ENCODE assay signal across 8 mouse cellular contexts in the genomic region with DNA sequence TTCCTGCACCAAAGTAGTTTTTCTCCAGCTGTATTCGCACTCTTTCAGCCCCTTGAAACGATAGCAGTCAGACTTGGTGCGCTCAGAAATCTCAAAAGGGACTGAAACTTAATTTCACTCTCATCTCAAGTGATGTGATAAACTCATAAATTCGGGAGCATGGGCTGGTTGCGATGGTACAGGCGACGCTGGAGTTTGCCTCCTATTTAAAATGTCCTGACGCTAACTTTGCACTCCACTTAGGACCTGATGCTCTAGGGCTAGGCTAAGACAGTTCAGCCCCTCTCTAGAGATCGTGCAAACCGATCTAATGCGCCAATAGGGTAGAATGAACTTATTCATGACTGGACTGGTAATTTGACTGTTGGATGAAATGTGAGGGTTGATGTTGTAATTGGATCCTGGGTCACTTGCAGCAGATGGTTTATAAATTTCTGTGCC. TPM values are rescaled to one million over a fixed set of nuclear protein-coding genes. Genes with fewer than 3 reads are reported as not detected.
DNase-seq lines count a peak whose midpoint lies in the region; ATAC-seq and TF ChIP-seq lines count a peak whose summit lies in the region.

No protein-coding gene starts in this region.

- in situ Hi-C loops in CH12.LX (cut with MboI; ENCODE audit: low pct_ligation_motif_present, low pct_unique_long_range_greater_than_20kb, low sequenced_read_pairs) = loop anchor here (5.0 kb wide), 1 partner anchor 50 kb away; the partner anchor contains the start of gene Carmil2

- peaks cover 64% of the 10 kb centered on the region for H3K79me2 ChIP-seq in CH12.LX (replicated peaks; ENCODE audit: control insufficient read depth, extremely low read depth, insufficient read depth, poor library complexity, severe bottlenecking)

- no peaks in the 10 kb centered on the region for H3K27me3 ChIP-seq in heart, embryonic 12.5 days (replicated peaks)
- H3K27me3 ChIP-seq in CH12.LX (replicated peaks) = no peaks in the 10 kb centered on the region
- no peaks in the 10 kb centered on the region for H3K27me3 ChIP-seq in embryonic facial prominence, embryonic 10.5 days (replicated peaks; ENCODE audit: low read depth, poor library complexity, severe bottlenecking)
- no peaks in the 10 kb centered on the region for H3K27me3 ChIP-seq in limb, embryonic 10.5 days (ENCODE audit: low read depth, poor library complexity, severe bottlenecking)
- no peaks in the 10 kb centered on the region for H3K27me3 ChIP-seq in neural tube, embryonic 11.5 days (ENCODE audit: control insufficient read depth, insufficient read depth, low read length)

- peaks cover 22% of the 10 kb centered on the region for H3K4me1 ChIP-seq in heart, embryonic 12.5 days (replicated peaks)
- H3K4me1 ChIP-seq in CH12.LX (ENCODE audit: control insufficient read depth in 1 of 2, insufficient read depth in 2 of 2) = peaks cover 4 to 47% of the 10 kb centered on the region in 2 experiments; a peak in 3 of 4 replicates
- H3K4me1 ChIP-seq in embryonic facial prominence, embryonic 10.5 days = peaks cover 29% of the 10 kb centered on the region
- peaks cover 28% of the 10 kb centered on the region for H3K4me1 ChIP-seq in limb, embryonic 10.5 days
- peaks cover 12% of the 10 kb centered on the region; the same call in 1 of the 2 replicates for H3K4me1 ChIP-seq in neural tube, embryonic 11.5 days (ENCODE audit: control insufficient read depth, insufficient read depth, low read length)

- DNase-seq in heart, postnatal 4 days = no peak
- DNase-seq in CH12.LX (ENCODE audit: extremely low read depth) = no peak
- DNase-seq in embryonic facial prominence, embryonic 10.5 days (ENCODE audit: low spot score) = peak; percentile 45
- no peak for DNase-seq in limb, embryonic 10.5 days (ENCODE audit: low spot score)
- peak; percentile 48 for DNase-seq in neural tube, embryonic 11.5 days (ENCODE audit: low spot score)
- DNase-seq in cerebellum, adult 11 months = no peak

- H3K9ac ChIP-seq in heart, embryonic 12.5 days = peak overlapping the region; percentile 99
- H3K9ac ChIP-seq in CH12.LX (ENCODE audit: insufficient read depth, low read depth) = peak overlapping the region; percentile 91
- H3K9ac ChIP-seq in neural tube, embryonic 11.5 days (ENCODE audit: low read length) = peak overlapping the region; percentile 97

- H3K9me3 ChIP-seq in heart, embryonic 12.5 days (replicated peaks) = no peaks in the 10 kb centered on the region
- no peaks in the 10 kb centered on the region for H3K9me3 ChIP-seq in CH12.LX (replicated peaks; ENCODE audit: low read length)
- no peaks in the 10 kb centered on the region for H3K9me3 ChIP-seq in embryonic facial prominence, embryonic 10.5 days
- no peaks in the 10 kb centered on the region for H3K9me3 ChIP-seq in limb, embryonic 10.5 days (replicated peaks)
- no peaks in the 10 kb centered on the region for H3K9me3 ChIP-seq in neural tube, embryonic 11.5 days (ENCODE audit: control insufficient read depth, low read length)

- no peak for TF ChIP-seq RAD21 in CH12.LX (IDR thresholded peaks at IDR 0.05; ENCODE audit: low read depth, low read length)

- no peak for ATAC-seq in heart, embryonic 12.5 days (ENCODE audit: insufficient number of reproducible peaks, low FRiP score)
- ATAC-seq in neural tube, embryonic 11.5 days (ENCODE audit: insufficient read depth, low FRiP score, low TSS enrichment) = no peak
- no peak for ATAC-seq in erythroid progenitor cell, adult 5-6 weeks (replicated peaks; ENCODE audit: low FRiP score, poor library complexity, severe bottlenecking)

- dilution Hi-C loops in CH12.LX (cut with MboI; ENCODE audit: extremely low pct_ligation_motif_present, extremely low pct_unique_long_range_greater_than_20kb, low sequenced_read_pairs) = no loop called here

- peak overlapping the region; percentile 87 for H3K4me2 ChIP-seq in heart, embryonic 12.5 days
- peak overlapping the region; percentile 17 for H3K4me2 ChIP-seq in CH12.LX (ENCODE audit: insufficient read depth, low read depth, poor library complexity, severe bottlenecking)
- peak overlapping the region; percentile 59 for H3K4me2 ChIP-seq in neural tube, embryonic 11.5 days (ENCODE audit: low read depth)

- TF ChIP-seq POLR2A in CH12.LX (IDR thresholded peaks at IDR 0.05; ENCODE audit: low read depth, low read length) = no peak

- H3K4me3 ChIP-seq in heart, embryonic 12.5 days = peak overlapping the region; percentile 92
- H3K4me3 ChIP-seq in CH12.LX (replicated peaks in 1 of 3; ENCODE audit: low read depth in 2 of 3, low read length in 2 of 3, poor library complexity in 1 of 3) = peak overlapping the region; percentile 73 to 89 (median 79)
- peak overlapping the region; percentile 96 for H3K4me3 ChIP-seq in embryonic facial prominence, embryonic 10.5 days
- peak overlapping the region; percentile 94 for H3K4me3 ChIP-seq in limb, embryonic 10.5 days
- H3K4me3 ChIP-seq in neural tube, embryonic 11.5 days (ENCODE audit: low read depth, low read length) = peak overlapping the region; percentile 91

- under 1% methylated on average over 11 of the region's 11 CpGs for WGBS in heart, embryonic 12.5 days
- under 1% methylated on average over 11 of the region's 11 CpGs for WGBS in embryonic facial prominence, embryonic 10.5 days
- under 1% methylated on average over 11 of the region's 11 CpGs for WGBS in limb, embryonic 10.5 days
- under 1% methylated on average over 11 of the region's 11 CpGs for WGBS in neural tube, embryonic 11.5 days

- no peaks in the 10 kb centered on the region; the same call in 1 of the 2 replicates for H3K36me3 ChIP-seq in heart, embryonic 12.5 days
- peaks cover 0 to 4% of the 10 kb centered on the region in 2 experiments for H3K36me3 ChIP-seq in CH12.LX (replicated peaks in 1 of 2; ENCODE audit: control insufficient read depth in 1 of 2, insufficient read depth in 1 of 2, low read length in 1 of 2)
- H3K36me3 ChIP-seq in embryonic facial prominence, embryonic 10.5 days (replicated peaks) = peaks cover 20% of the 10 kb centered on the region
- H3K36me3 ChIP-seq in limb, embryonic 10.5 days = peaks cover 11% of the 10 kb centered on the region
- H3K36me3 ChIP-seq in neural tube, embryonic 11.5 days (ENCODE audit: control insufficient read depth, insufficient read depth, low read length) = no peaks in the 10 kb centered on the region

- TF ChIP-seq CTCF in CH12.LX (conservative IDR thresholded peaks at IDR 0.05 in 1 of 2, IDR thresholded peaks at IDR 0.05 in 1 of 2; ENCODE audit: low read depth in 2 of 2, low read length in 2 of 2) = no peak

- TF ChIP-seq EP300 in CH12.LX (IDR thresholded peaks at IDR 0.05; ENCODE audit: low read length) = no peak

- peak overlapping the region; percentile 100 for H3K27ac ChIP-seq in heart, embryonic 12.5 days (ENCODE audit: poor library complexity, severe bottlenecking)
- peak overlapping the region; percentile 92 for H3K27ac ChIP-seq in CH12.LX (ENCODE audit: insufficient read depth, low read depth)
- peak overlapping the region; percentile 100 for H3K27ac ChIP-seq in embryonic facial prominence, embryonic 10.5 days (replicated peaks)
- peak overlapping the region; percentile 100 for H3K27ac ChIP-seq in limb, embryonic 10.5 days
- H3K27ac ChIP-seq in neural tube, embryonic 11.5 days (ENCODE audit: low read depth, low read length) = peak overlapping the region; percentile 100

RNA-seq across cellular contexts. Expression of gene Agrp, which starts 0.4 kb away (rescaled TPM):
- 0.51 and 0.64 TPM in 2 replicates for polyA plus RNA-seq in heart, embryonic 12.5 days (2016; fragmentation: Nextera tagmentation; extraction: Ambion mirVana)
- total RNA-seq in heart, postnatal 4 days (2021) = not detected
- total RNA-seq in CH12.LX (2012; rRNA removed) = 0.21 and 0.30 TPM in 2 replicates
- total RNA-seq in CH12.LX (2014; rRNA removed) = not detected in 2 replicates
- polyA plus RNA-seq in CH12.LX (2012; ENCODE audit: insufficient read length, low read depth) = not detected in 2 replicates
- polyA plus RNA-seq in embryonic facial prominence, embryonic 10.5 days (2016; fragmentation: Nextera tagmentation; extraction: Ambion mirVana) = 0.59 and 0.64 TPM in 2 replicates
- 0.39 and 0.69 TPM in 2 replicates for polyA plus RNA-seq in limb, embryonic 10.5 days (2016; fragmentation: Nextera tagmentation; extraction: Ambion mirVana)
- 0.66 and 2.1 TPM in 2 replicates for polyA plus RNA-seq in neural tube, embryonic 11.5 days (2014; fragmentation: Nextera tagmentation; extraction: Ambion mirVana)
- not detected in 2 replicates for total RNA-seq in erythroid progenitor cell, adult 5-6 weeks (2015; ENCODE audit: low replicate concordance)
- total RNA-seq in erythroid progenitor cell, adult 5-6 weeks (2017; ENCODE audit: low replicate concordance) = not detected in 2 replicates

RNA-seq across cellular contexts. Expression of gene Ctcf, which starts 1.3 kb away (rescaled TPM):
- 66.1 and 75.9 TPM in 2 replicates for polyA plus RNA-seq in heart, embryonic 12.5 days (2016; fragmentation: Nextera tagmentation; extraction: Ambion mirVana)
- 10 to 100 TPM; 59.1 to 63.2 TPM for total RNA-seq in heart, postnatal 4 days (2021)
- total RNA-seq in CH12.LX (2012; rRNA removed) (42.3 and 47.2 TPM in 2 replicates), CH12.LX (2014; rRNA removed) (48.3 and 52.4 TPM in 2 replicates)
- polyA plus RNA-seq in CH12.LX (2012; ENCODE audit: insufficient read length, low read depth) = 97.9 and 107 TPM in 2 replicates
- polyA plus RNA-seq in embryonic facial prominence, embryonic 10.5 days (2016; fragmentation: Nextera tagmentation; extraction: Ambion mirVana) = 136 and 137 TPM in 2 replicates
- 132 and 157 TPM in 2 replicates for polyA plus RNA-seq in limb, embryonic 10.5 days (2016; fragmentation: Nextera tagmentation; extraction: Ambion mirVana)
- 98.5 and 111 TPM in 2 replicates for polyA plus RNA-seq in neural tube, embryonic 11.5 days (2014; fragmentation: Nextera tagmentation; extraction: Ambion mirVana)
- 154 and 195 TPM in 2 replicates for total RNA-seq in erythroid progenitor cell, adult 5-6 weeks (2015; ENCODE audit: low replicate concordance)
- 314 and 346 TPM in 2 replicates for total RNA-seq in erythroid progenitor cell, adult 5-6 weeks (2017; ENCODE audit: low replicate concordance)

RNA-seq across cellular contexts. Expression of gene Ripor1, which starts 32.6 kb away (rescaled TPM):
- polyA plus RNA-seq in heart, embryonic 12.5 days (2016; fragmentation: Nextera tagmentation; extraction: Ambion mirVana) = 32.8 and 33.4 TPM in 2 replicates
- total RNA-seq in heart, postnatal 4 days (2021) = 10 to 100 TPM; 51.1 to 51.5 TPM
- total RNA-seq in CH12.LX (2012; rRNA removed) = 1.5 and 1.7 TPM in 2 replicates
- total RNA-seq in CH12.LX (2014; rRNA removed) = 0.24 and 0.28 TPM in 2 replicates
- polyA plus RNA-seq in CH12.LX (2012; ENCODE audit: insufficient read length, low read depth) = 5.8 and 7.2 TPM in 2 replicates
- polyA plus RNA-seq in embryonic facial prominence, embryonic 10.5 days (2016; fragmentation: Nextera tagmentation; extraction: Ambion mirVana) = 13.5 and 15.9 TPM in 2 replicates
- 17.5 and 18.0 TPM in 2 replicates for polyA plus RNA-seq in limb, embryonic 10.5 days (2016; fragmentation: Nextera tagmentation; extraction: Ambion mirVana)
- polyA plus RNA-seq in neural tube, embryonic 11.5 days (2014; fragmentation: Nextera tagmentation; extraction: Ambion mirVana) = 19.3 and 20.3 TPM in 2 replicates
- total RNA-seq in erythroid progenitor cell, adult 5-6 weeks (2015; ENCODE audit: low replicate concordance) = 7.2 and 11.3 TPM in 2 replicates
- total RNA-seq in erythroid progenitor cell, adult 5-6 weeks (2017; ENCODE audit: low replicate concordance) = 0.23 and 1.8 TPM in 2 replicates

RNA-seq across cellular contexts. Expression of gene Carmil2, which starts 48.5 kb away (rescaled TPM):
- 0.45 and 0.54 TPM in 2 replicates for polyA plus RNA-seq in heart, embryonic 12.5 days (2016; fragmentation: Nextera tagmentation; extraction: Ambion mirVana)
- total RNA-seq in heart, postnatal 4 days (2021) = under 1 TPM; 0.41 TPM
- total RNA-seq in CH12.LX (2012; rRNA removed) = 7.5 and 7.6 TPM in 2 replicates
- total RNA-seq in CH12.LX (2014; rRNA removed) = 1.7 and 2.0 TPM in 2 replicates
- polyA plus RNA-seq in CH12.LX (2012; ENCODE audit: insufficient read length, low read depth) = 32.6 and 33.2 TPM in 2 replicates
- polyA plus RNA-seq in embryonic facial prominence, embryonic 10.5 days (2016; fragmentation: Nextera tagmentation; extraction: Ambion mirVana) = 1.5 TPM in 2 replicates
- polyA plus RNA-seq in limb, embryonic 10.5 days (2016; fragmentation: Nextera tagmentation; extraction: Ambion mirVana) = 0.33 and 0.51 TPM in 2 replicates
- polyA plus RNA-seq in neural tube, embryonic 11.5 days (2014; fragmentation: Nextera tagmentation; extraction: Ambion mirVana) = 4.6 and 5.0 TPM in 2 replicates
- total RNA-seq in erythroid progenitor cell, adult 5-6 weeks (2015; ENCODE audit: low replicate concordance) = 4.7 and 5.4 TPM in 2 replicates
- 4.2 and 7.0 TPM in 2 replicates for total RNA-seq in erythroid progenitor cell, adult 5-6 weeks (2017; ENCODE audit: low replicate concordance)

Comparison
In these comparisons a context has a peak if more than half of its experiments do, and no peak if none do; other contexts are left out.
1. H3K4me2 ChIP-seq: peak in every context shown above with its lines; median percentile 87 in heart, embryonic 12.5 days; 59 in neural tube, embryonic 11.5 days; 17 in CH12.LX.
2. DNase-seq: peak in embryonic facial prominence, embryonic 10.5 days (single experiment) and neural tube, embryonic 11.5 days (single experiment); none in heart, postnatal 4 days (single experiment), CH12.LX (single experiment), limb, embryonic 10.5 days (single experiment) and cerebellum, adult 11 months (single experiment).
3. Peak in every context shown above with its lines, with median percentiles within 50 percentile points of each other: H3K27ac ChIP-seq, H3K4me3 ChIP-seq and H3K9ac ChIP-seq.